Mouse (Mus musculus) cerebellum, adult 11-12 months (tissue): ENCODE measurements around the gene Ptpn7.
A peak's percentile ranks its signal among the peaks of the same experiment; 100 is the strongest.
"Not testable (repeated sequence)": the region's sequence is repeated elsewhere in the genome, so short reads cannot be mapped to it uniquely, and the experiment has no call there.

Experiments
- DNase-seq: peaks from one replicate; pipeline ENCODE4 v3.0.0; 2022

The Ptpn7 gene

GRCm38 (mm10) chr1:135159556-135160123, 27.1 kb downstream of the Ptpn7 start:
- DNase-seq = no peak

- no peak for DNase-seq
These were observed 28.0 kb downstream of the Ptpn7 start for GRCm38 (mm10) chr1:135160411-135161050.

GRCm38 (mm10) chr1:135162720-135163119, 30.2 kb downstream of the Ptpn7 start:
- DNase-seq = peak; percentile 52

- DNase-seq = peak; percentile 35
These were observed 34.9 kb downstream of the Ptpn7 start, which contains the start of gene Gpr37l1 for GRCm38 (mm10) chr1:135167435-135167834. Gpr37l1 (minus strand) TSS chr1:135167681.

GRCm38 (mm10) chr1:135168453-135169200, 36.1 kb downstream of the Ptpn7 start:
- no peak for DNase-seq

GRCm38 (mm10) chr1:135169556-135170224, 37.2 kb downstream of the Ptpn7 start:
- no peak for DNase-seq

GRCm38 (mm10) chr1:135170299-135170698, 37.8 kb downstream of the Ptpn7 start:
- no peak for DNase-seq

- DNase-seq = no peak
These were observed 38.7 kb downstream of the Ptpn7 start for GRCm38 (mm10) chr1:135171202-135171601.

GRCm38 (mm10) chr1:135171984-135172383, 39.5 kb downstream of the Ptpn7 start:
- peak; percentile 48 for DNase-seq

- DNase-seq = no peak
These were observed 40.8 kb downstream of the Ptpn7 start for GRCm38 (mm10) chr1:135173311-135173710.

GRCm38 (mm10) chr1:135175176-135175575, 42.7 kb downstream of the Ptpn7 start:
- no peak for DNase-seq

- DNase-seq = no peak
These were observed 45.2 kb downstream of the Ptpn7 start for GRCm38 (mm10) chr1:135177724-135178123.

GRCm38 (mm10) chr1:135178863-135179262, 46.4 kb downstream of the Ptpn7 start:
- DNase-seq = no peak

- DNase-seq = no peak
These were observed 48.3 kb downstream of the Ptpn7 start for GRCm38 (mm10) chr1:135180830-135181229.

- no peak for DNase-seq
These were observed 48.8 kb downstream of the Ptpn7 start for GRCm38 (mm10) chr1:135181275-135181674.

- DNase-seq = no peak
These were observed 49.6 kb downstream of the Ptpn7 start for GRCm38 (mm10) chr1:135181880-135182623.

GRCm38 (mm10) chr1:135182975-135183374, 50.5 kb downstream of the Ptpn7 start:
- no peak for DNase-seq

GRCm38 (mm10) chr1:135183448-135183847, 50.9 kb downstream of the Ptpn7 start:
- no peak for DNase-seq

- DNase-seq = no peak
These were observed 51.6 kb downstream of the Ptpn7 start for GRCm38 (mm10) chr1:135183941-135184570.

- DNase-seq = no peak
These were observed 53.4 kb downstream of the Ptpn7 start for GRCm38 (mm10) chr1:135185936-135186335.

GRCm38 (mm10) chr1:135186427-135186826, 53.9 kb downstream of the Ptpn7 start:
- DNase-seq = peak; percentile 15

- not testable (repeated sequence) for DNase-seq
These were observed 54.5 kb downstream of the Ptpn7 start for GRCm38 (mm10) chr1:135187016-135187415.
